ENCODE assay signal across 8 mouse cellular contexts in the genomic region with DNA sequence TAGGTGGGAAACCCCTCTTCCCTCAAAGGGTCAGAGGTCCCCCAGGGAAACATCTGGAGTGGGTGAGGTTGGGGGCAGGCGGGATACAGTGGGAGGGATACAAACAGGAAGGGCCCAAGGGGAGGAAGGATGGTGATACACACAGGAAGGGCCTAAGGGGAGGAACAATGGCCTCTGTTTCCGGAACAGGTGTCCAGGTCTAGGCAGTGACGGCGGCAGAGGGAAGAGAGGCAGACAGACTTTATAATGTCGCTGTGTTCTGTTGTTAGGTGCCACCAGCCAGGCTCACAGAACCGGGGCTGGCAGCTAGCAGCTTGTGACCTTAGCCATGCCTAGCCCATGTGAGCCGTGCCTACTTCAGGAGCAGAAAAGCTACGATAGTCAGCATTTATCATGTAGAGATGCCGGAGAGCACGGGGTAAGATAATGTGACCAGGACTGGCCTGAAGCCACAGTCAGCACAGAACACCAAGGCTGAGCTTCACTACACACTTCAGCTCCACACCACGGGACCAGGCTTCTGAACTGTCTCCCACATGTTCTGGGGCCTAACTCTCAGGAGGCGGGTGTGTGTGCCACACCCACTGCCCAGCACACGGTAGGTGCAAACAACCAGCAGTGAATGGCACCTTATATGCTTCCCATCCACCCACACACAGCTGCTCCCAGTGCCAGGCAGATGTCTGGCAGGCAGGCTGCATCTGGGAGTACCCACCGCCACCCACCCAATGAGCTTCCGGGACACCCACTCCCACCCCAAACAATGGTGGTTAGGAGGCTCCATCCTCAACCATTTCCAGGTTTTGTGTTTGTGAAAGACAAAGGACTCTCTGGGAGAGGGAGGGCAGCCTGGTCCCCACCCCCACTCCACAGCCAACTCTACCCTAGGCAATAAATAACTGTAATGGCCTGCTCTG. TPM values are rescaled to one million over a fixed set of nuclear protein-coding genes. Genes with fewer than 3 reads are reported as not detected.
A peak's percentile ranks its signal among the peaks of the same experiment; 100 is the strongest.
DNase-seq lines count a peak whose midpoint lies in the region; ATAC-seq and TF ChIP-seq lines count a peak whose summit lies in the region.

No protein-coding gene starts in this region.

- peaks cover 2% of the 10 kb centered on the region; the same call in 1 of the 2 replicates for H3K36me3 ChIP-seq in forebrain, embryonic 11.5 days (ENCODE audit: control insufficient read depth, insufficient read depth, low read length)
- peaks cover 8% of the 10 kb centered on the region; the same call in 1 of the 2 replicates for H3K36me3 ChIP-seq in forebrain, postnatal 0 days (ENCODE audit: insufficient read depth)
- peaks cover 39% of the 10 kb centered on the region for H3K36me3 ChIP-seq in ES-E14 (ENCODE audit: control insufficient read depth, insufficient read depth, low read length, poor library complexity, severe bottlenecking)
- H3K36me3 ChIP-seq in heart, embryonic 10.5 days: peaks cover 30% of the 10 kb centered on the region
- peaks cover 13% of the 10 kb centered on the region; the same call in 1 of the 2 replicates for H3K36me3 ChIP-seq in kidney, postnatal 0 days (ENCODE audit: insufficient read depth, low read length)

- peaks cover 22% of the 10 kb centered on the region; the same call in 1 of the 2 replicates for H3K4me1 ChIP-seq in forebrain, embryonic 11.5 days (replicated peaks; ENCODE audit: control insufficient read depth, insufficient read depth, low read length)
- H3K4me1 ChIP-seq in forebrain, postnatal 0 days (ENCODE audit: insufficient read depth): no peaks in the 10 kb centered on the region
- H3K4me1 ChIP-seq in ES-E14 (ENCODE audit: control insufficient read depth in 2 of 2, insufficient read depth in 2 of 2, low read length in 2 of 2, poor library complexity in 1 of 2): peaks cover 11 to 36% of the 10 kb centered on the region in 2 experiments
- peaks cover 62% of the 10 kb centered on the region for H3K4me1 ChIP-seq in heart, embryonic 10.5 days
- H3K4me1 ChIP-seq in kidney, postnatal 0 days (replicated peaks; ENCODE audit: insufficient read depth, low read length): peaks cover 11% of the 10 kb centered on the region; the same call in 1 of the 2 replicates

- WGBS in forebrain, embryonic 11.5 days: 87% methylated on average over 15 of the region's 15 CpGs
- 80% methylated on average over 15 of the region's 15 CpGs for whole genome bisulfite sequencing in forebrain, postnatal 0 days
- WGBS in heart, embryonic 10.5 days: 64% methylated on average over 15 of the region's 15 CpGs
- 46% methylated on average over 15 of the region's 15 CpGs for WGBS in kidney, postnatal 0 days

- H3K9me3 ChIP-seq in forebrain, embryonic 11.5 days (ENCODE audit: control insufficient read depth, low read length): no peaks in the 10 kb centered on the region
- no peaks in the 10 kb centered on the region for H3K9me3 ChIP-seq in forebrain, postnatal 0 days (ENCODE audit: low read length)
- H3K9me3 ChIP-seq in ES-E14 (ENCODE audit: control insufficient read depth, insufficient read depth, low read depth, low read length): no peaks in the 10 kb centered on the region
- no peaks in the 10 kb centered on the region for H3K9me3 ChIP-seq in heart, embryonic 10.5 days
- no peaks in the 10 kb centered on the region for H3K9me3 ChIP-seq in kidney, postnatal 0 days (replicated peaks; ENCODE audit: low read length)

- no peak overlapping the region for H3K4me3 ChIP-seq in forebrain, embryonic 11.5 days (ENCODE audit: low read depth, low read length)
- no peak overlapping the region for H3K4me3 ChIP-seq in forebrain, postnatal 0 days (ENCODE audit: low read depth, low read length)
- peak overlapping the region; percentile 49 to 77 for H3K4me3 ChIP-seq in ES-E14 (ENCODE audit: insufficient read depth in 1 of 2, low read depth in 1 of 2, low read length in 2 of 2, poor library complexity in 1 of 2, severe bottlenecking in 1 of 2)
- H3K4me3 ChIP-seq in heart, embryonic 10.5 days: no peak overlapping the region
- H3K4me3 ChIP-seq in kidney, postnatal 0 days (replicated peaks; ENCODE audit: low read depth, low read length): no peak overlapping the region

- H3K27ac ChIP-seq in forebrain, embryonic 11.5 days (ENCODE audit: low read depth, low read length): no peak overlapping the region
- no peak overlapping the region for H3K27ac ChIP-seq in forebrain, postnatal 0 days (ENCODE audit: low read depth, low read length)
- peak overlapping the region; percentile 79 for H3K27ac ChIP-seq in ES-E14 (ENCODE audit: insufficient read depth, low read depth, low read length, poor library complexity, severe bottlenecking)
- peak overlapping the region; percentile 18; the same call in 1 of the 2 replicates for H3K27ac ChIP-seq in heart, embryonic 10.5 days
- H3K27ac ChIP-seq in kidney, postnatal 0 days: peak overlapping the region; percentile 81

- DNase-seq in forebrain, embryonic 11.5 days (ENCODE audit: low spot score): peak; percentile 46
- DNase-seq in forebrain, postnatal 0 days: no peak
- no peak for DNase-seq in ES-E14 (ENCODE audit: low read depth, low spot score)
- no peak for DNase-seq in heart, embryonic 10.5 days (ENCODE audit: low spot score)
- peak; percentile 48 for DNase-seq in kidney, postnatal 0 days (ENCODE audit: low spot score)
- DNase-seq in right cerebral cortex, postnatal 4 days: no peak

- no peak for TF ChIP-seq CTCF in forebrain, postnatal 0 days (IDR thresholded peaks at IDR 0.05; ENCODE audit: low read depth)
- TF ChIP-seq CTCF in kidney, postnatal 0 days (IDR thresholded peaks at IDR 0.05; ENCODE audit: low read depth): no peak

- H3K9ac ChIP-seq in forebrain, embryonic 11.5 days (ENCODE audit: low read length): no peak overlapping the region
- H3K9ac ChIP-seq in forebrain, postnatal 0 days: no peak overlapping the region
- peak overlapping the region; percentile 65 for H3K9ac ChIP-seq in ES-E14 (ENCODE audit: insufficient read depth, low read depth, low read length, poor library complexity, severe bottlenecking)
- H3K9ac ChIP-seq in kidney, postnatal 0 days (ENCODE audit: low read depth, low read length): no peak overlapping the region

- in situ Hi-C loops in ES-E14 (cut with MboI; ENCODE audit: low sequenced_read_pairs in 2 of 2, unreplicated experiment in 2 of 2): no loop called here

- no peak for ATAC-seq in forebrain, embryonic 11.5 days (replicated peaks; ENCODE audit: low FRiP score)
- no peak for ATAC-seq in forebrain, postnatal 0 days
- ATAC-seq in kidney, postnatal 0 days (replicated peaks; ENCODE audit: low FRiP score, low read depth): no peak
- ATAC-seq in megakaryocyte-erythroid progenitor cell, adult 5-6 weeks (replicated peaks; ENCODE audit: low FRiP score, low TSS enrichment, poor library complexity, severe bottlenecking): peak; percentile 30; the same call in 1 of the 2 replicates
- no peak for ATAC-seq in activated CD4-positive, CD25-positive, alpha-beta regulatory T cell, adult 4 months

- H3K27me3 ChIP-seq in forebrain, embryonic 11.5 days (ENCODE audit: control insufficient read depth, insufficient read depth, low read length): peaks cover 7% of the 10 kb centered on the region; the same call in 1 of the 2 replicates
- H3K27me3 ChIP-seq in forebrain, postnatal 0 days (ENCODE audit: insufficient read depth, low read length): no peaks in the 10 kb centered on the region
- peaks cover 32% of the 10 kb centered on the region for H3K27me3 ChIP-seq in heart, embryonic 10.5 days (ENCODE audit: insufficient read depth, poor library complexity, severe bottlenecking)
- H3K27me3 ChIP-seq in kidney, postnatal 0 days (ENCODE audit: insufficient read depth, low read length): no peaks in the 10 kb centered on the region

- no peak overlapping the region for H3K4me2 ChIP-seq in forebrain, embryonic 11.5 days (ENCODE audit: low read depth, low read length, severe bottlenecking)
- H3K4me2 ChIP-seq in forebrain, postnatal 0 days (ENCODE audit: low read depth): no peak overlapping the region
- H3K4me2 ChIP-seq in kidney, postnatal 0 days (ENCODE audit: low read length): peak overlapping the region; percentile 6; the same call in 1 of the 2 replicates

RNA-seq across cellular contexts. Expression of gene N4bp3, which starts 3.6 kb away (rescaled TPM):
- 11.3 and 11.7 TPM in 2 replicates for polyA plus RNA-seq in forebrain, embryonic 11.5 days (2014; fragmentation: Nextera tagmentation; extraction: Ambion mirVana)
- 23.4 and 26.4 TPM in 2 replicates for total RNA-seq in forebrain, postnatal 0 days (2014; rRNA removed)
- 17.3 and 17.9 TPM in 2 replicates for polyA plus RNA-seq in forebrain, postnatal 0 days (2015; fragmentation: Nextera tagmentation; extraction: Ambion mirVana)
- 23.7 and 43.8 TPM in 2 replicates for total RNA-seq in ES-E14 (2012; rRNA removed)
- polyA plus RNA-seq in heart, embryonic 10.5 days (2016; fragmentation: Nextera tagmentation; extraction: Ambion mirVana): 6.9 and 12.0 TPM in 2 replicates
- polyA plus RNA-seq in kidney, postnatal 0 days (2015; fragmentation: Nextera tagmentation; extraction: Ambion mirVana): 28.5 and 30.6 TPM in 2 replicates
- total RNA-seq in megakaryocyte-erythroid progenitor cell, adult 5-6 weeks (2014; fragmentation: Nextera tagmentation): not detected in 2 replicates
- 0.89 and 1.1 TPM in 2 replicates for total RNA-seq in megakaryocyte-erythroid progenitor cell, adult 5-6 weeks (2017)
- 1 to 10 TPM; 1.7 to 2.1 TPM for polyA plus RNA-seq in activated CD4-positive, CD25-positive, alpha-beta regulatory T cell, adult 4 months (2017; shearing (Covaris generic))

RNA-seq across cellular contexts. Expression of gene D930048N14Rik, which starts 3.7 kb away (rescaled TPM):
- 0.97 and 1.1 TPM in 2 replicates for polyA plus RNA-seq in forebrain, embryonic 11.5 days (2014; fragmentation: Nextera tagmentation; extraction: Ambion mirVana)
- total RNA-seq in forebrain, postnatal 0 days (2014; rRNA removed): 0.85 and 1.1 TPM in 2 replicates
- 0.39 and 0.46 TPM in 2 replicates for polyA plus RNA-seq in forebrain, postnatal 0 days (2015; fragmentation: Nextera tagmentation; extraction: Ambion mirVana)
- total RNA-seq in ES-E14 (2012; rRNA removed): 4.1 and 12.2 TPM in 2 replicates
- 0.78 and 1.6 TPM in 2 replicates for polyA plus RNA-seq in heart, embryonic 10.5 days (2016; fragmentation: Nextera tagmentation; extraction: Ambion mirVana)
- 1.9 and 2.0 TPM in 2 replicates for polyA plus RNA-seq in kidney, postnatal 0 days (2015; fragmentation: Nextera tagmentation; extraction: Ambion mirVana)
- not detected in 2 replicates for total RNA-seq in megakaryocyte-erythroid progenitor cell, adult 5-6 weeks (2014; fragmentation: Nextera tagmentation)
- total RNA-seq in megakaryocyte-erythroid progenitor cell, adult 5-6 weeks (2017): not detected in 2 replicates
- 1 to 10 TPM in 1 of 2 experiments, under 1 TPM in 1; 0.60 to 1.1 TPM for polyA plus RNA-seq in activated CD4-positive, CD25-positive, alpha-beta regulatory T cell, adult 4 months (2017; shearing (Covaris generic))

RNA-seq across cellular contexts. Expression of gene Rmnd5b, which starts 11.3 kb away (rescaled TPM):
- polyA plus RNA-seq in forebrain, embryonic 11.5 days (2014; fragmentation: Nextera tagmentation; extraction: Ambion mirVana): 40.4 and 47.8 TPM in 2 replicates
- 70.7 and 88.2 TPM in 2 replicates for total RNA-seq in forebrain, postnatal 0 days (2014; rRNA removed)
- polyA plus RNA-seq in forebrain, postnatal 0 days (2015; fragmentation: Nextera tagmentation; extraction: Ambion mirVana): 74.4 and 75.9 TPM in 2 replicates
- total RNA-seq in ES-E14 (2012; rRNA removed): 41.1 and 96.5 TPM in 2 replicates
- 34.3 and 37.9 TPM in 2 replicates for polyA plus RNA-seq in heart, embryonic 10.5 days (2016; fragmentation: Nextera tagmentation; extraction: Ambion mirVana)
- 40.8 and 42.5 TPM in 2 replicates for polyA plus RNA-seq in kidney, postnatal 0 days (2015; fragmentation: Nextera tagmentation; extraction: Ambion mirVana)
- 37.0 TPM in 2 replicates for total RNA-seq in megakaryocyte-erythroid progenitor cell, adult 5-6 weeks (2014; fragmentation: Nextera tagmentation)
- total RNA-seq in megakaryocyte-erythroid progenitor cell, adult 5-6 weeks (2017): 9.5 and 17.6 TPM in 2 replicates
- polyA plus RNA-seq in activated CD4-positive, CD25-positive, alpha-beta regulatory T cell, adult 4 months (2017; shearing (Covaris generic)): 10 to 100 TPM; 33.3 to 38.6 TPM

RNA-seq across cellular contexts. Expression of gene Nhp2, which starts 27.5 kb away (rescaled TPM):
- polyA plus RNA-seq in forebrain, embryonic 11.5 days (2014; fragmentation: Nextera tagmentation; extraction: Ambion mirVana): 154 and 165 TPM in 2 replicates
- total RNA-seq in forebrain, postnatal 0 days (2014; rRNA removed): 66.5 and 81.2 TPM in 2 replicates
- polyA plus RNA-seq in forebrain, postnatal 0 days (2015; fragmentation: Nextera tagmentation; extraction: Ambion mirVana): 118 and 155 TPM in 2 replicates
- 452 and 461 TPM in 2 replicates for total RNA-seq in ES-E14 (2012; rRNA removed)
- polyA plus RNA-seq in heart, embryonic 10.5 days (2016; fragmentation: Nextera tagmentation; extraction: Ambion mirVana): 154 and 210 TPM in 2 replicates
- 134 and 136 TPM in 2 replicates for polyA plus RNA-seq in kidney, postnatal 0 days (2015; fragmentation: Nextera tagmentation; extraction: Ambion mirVana)
- 285 and 292 TPM in 2 replicates for total RNA-seq in megakaryocyte-erythroid progenitor cell, adult 5-6 weeks (2014; fragmentation: Nextera tagmentation)
- total RNA-seq in megakaryocyte-erythroid progenitor cell, adult 5-6 weeks (2017): 141 and 176 TPM in 2 replicates
- 100 to 1,000 TPM; 128 to 145 TPM for polyA plus RNA-seq in activated CD4-positive, CD25-positive, alpha-beta regulatory T cell, adult 4 months (2017; shearing (Covaris generic))

RNA-seq across cellular contexts. Expression of gene Hnrnpab, which starts 40.4 kb away (rescaled TPM):
- polyA plus RNA-seq in forebrain, embryonic 11.5 days (2014; fragmentation: Nextera tagmentation; extraction: Ambion mirVana): 830 and 925 TPM in 2 replicates
- total RNA-seq in forebrain, postnatal 0 days (2014; rRNA removed): 324 and 364 TPM in 2 replicates
- polyA plus RNA-seq in forebrain, postnatal 0 days (2015; fragmentation: Nextera tagmentation; extraction: Ambion mirVana): 350 and 374 TPM in 2 replicates
- total RNA-seq in ES-E14 (2012; rRNA removed): 334 and 505 TPM in 2 replicates
- 341 and 617 TPM in 2 replicates for polyA plus RNA-seq in heart, embryonic 10.5 days (2016; fragmentation: Nextera tagmentation; extraction: Ambion mirVana)
- polyA plus RNA-seq in kidney, postnatal 0 days (2015; fragmentation: Nextera tagmentation; extraction: Ambion mirVana): 293 and 336 TPM in 2 replicates
- 644 and 702 TPM in 2 replicates for total RNA-seq in megakaryocyte-erythroid progenitor cell, adult 5-6 weeks (2014; fragmentation: Nextera tagmentation)
- total RNA-seq in megakaryocyte-erythroid progenitor cell, adult 5-6 weeks (2017): 1,394 and 1,753 TPM in 2 replicates
- 10 to 100 TPM; 39.0 to 43.1 TPM for polyA plus RNA-seq in activated CD4-positive, CD25-positive, alpha-beta regulatory T cell, adult 4 months (2017; shearing (Covaris generic))

Comparison
In these comparisons a context has a peak if more than half of its experiments do, and no peak if none do; other contexts are left out.
1. DNase-seq: peak in forebrain, embryonic 11.5 days (single experiment) and kidney, postnatal 0 days (single experiment); none in forebrain, postnatal 0 days (single experiment), ES-E14 (single experiment), heart, embryonic 10.5 days (single experiment) and right cerebral cortex, postnatal 4 days (single experiment).
2. H3K27ac ChIP-seq: peak in ES-E14 (single experiment), heart, embryonic 10.5 days (single experiment) and kidney, postnatal 0 days (single experiment); none in forebrain, embryonic 11.5 days (single experiment) and forebrain, postnatal 0 days (single experiment).
3. H3K4me3 ChIP-seq: peak in ES-E14 (2 of 2); none in forebrain, embryonic 11.5 days (single experiment), forebrain, postnatal 0 days (single experiment), heart, embryonic 10.5 days (single experiment) and kidney, postnatal 0 days (single experiment).